Mouse (Mus musculus) ES-Bruce4 (cell line): ENCODE results near the gene Il18bp.

Experiments
- CTCF ChIP-seq: IDR thresholded peaks from one replicate; pipeline ENCODE4 v1.8.1; 2011; ENCODE audit warnings: low read depth, low read length
- EP300 ChIP-seq: IDR thresholded peaks from 2 replicates; pipeline ENCODE4 v1.6.1; 2011; ENCODE audit warnings: low read depth, low read length; ENCODE audit not compliant: insufficient read depth
- POLR2A ChIP-seq: IDR thresholded peaks from one replicate; pipeline ENCODE4 v1.8.1; 2011; ENCODE audit warnings: low read length; ENCODE audit not compliant: insufficient read depth

DNA sequence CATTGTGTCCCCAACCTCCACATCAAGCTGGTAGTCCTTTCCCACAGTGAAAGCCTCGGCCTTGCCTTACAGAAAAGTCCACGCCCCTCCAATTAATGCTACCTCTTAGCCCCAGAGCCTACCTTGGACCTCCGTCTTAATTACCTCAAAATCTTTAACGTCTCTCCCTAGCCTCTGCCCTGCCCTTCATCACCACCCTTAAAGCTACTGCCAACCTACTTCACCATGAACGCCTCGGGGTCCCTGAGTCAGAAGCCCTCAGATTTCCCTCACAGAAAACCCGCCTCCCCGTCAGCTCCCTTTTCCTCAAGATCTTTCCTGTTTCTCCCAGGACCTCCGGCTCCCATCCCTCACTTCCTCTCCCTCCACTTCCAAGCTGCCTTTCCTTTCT lies 46.2 kb upstream of the Il18bp start:
- TF ChIP-seq POLR2A: no peak
- no peak for TF ChIP-seq EP300
- TF ChIP-seq CTCF: no peak
